Mouse (Mus musculus): Measurements from ENCODE around the gene Klk8. TPM values are rescaled to one million over a fixed set of nuclear protein-coding genes. Genes with fewer than 3 reads are reported as not detected.

Gene Klk8
- 25.3 and 55.0 TPM in 2 replicates for polyA plus RNA-seq (2012)

GRCm38 (mm10) chr7:43797333-43797769, at the start of gene Klk8:
Gene Klk8, plus strand, starts transcription at chr7:43797577.

DNA sequence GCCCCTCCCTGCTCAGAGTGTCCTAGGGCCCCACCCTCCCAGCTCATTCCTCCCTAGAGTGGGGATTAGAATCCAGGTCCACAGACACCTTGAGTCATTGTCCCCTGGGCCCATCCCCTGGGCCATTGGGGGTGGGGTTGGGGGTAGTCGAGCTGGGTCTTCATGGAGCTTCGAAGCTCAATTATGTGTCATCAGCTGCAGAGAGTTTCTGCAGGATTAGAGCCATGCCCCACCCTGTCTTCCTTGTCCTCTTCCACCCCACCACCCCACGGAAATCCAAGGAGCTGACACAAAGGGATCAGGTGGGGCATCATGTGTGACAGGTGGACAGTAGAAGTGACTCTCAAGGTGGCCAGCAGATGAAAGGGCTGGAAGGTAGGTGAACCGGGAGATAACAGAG, 28.8 kb upstream of the Klk8 start, which contains the start of gene Klk12:
TSS of gene Klk12 (plus strand) at position 301 of the 400 bp plus-strand sequence.

GRCm38 (mm10) chr7:43774364-43774763, 23.0 kb upstream of the Klk8 start, which contains the start of gene Klk11:
Gene Klk11, plus strand, starts transcription at chr7:43774604.

GRCm38 (mm10) chr7:43780746-43781145, 16.6 kb upstream of the Klk8 start, which contains the start of gene Klk10:
Gene Klk10, plus strand, starts transcription at chr7:43781035.

GRCm38 (mm10) chr7:43791591-43791990, 5.8 kb upstream of the Klk8 start, which contains the start of gene Klk9:
Gene Klk9, plus strand, starts transcription at chr7:43791891.

GRCm38 (mm10) chr7:43810994-43811393, 13.6 kb downstream of the Klk8 start, which contains the start of gene Klk7:
Gene Klk7, plus strand, starts transcription at chr7:43811294.

DNA sequence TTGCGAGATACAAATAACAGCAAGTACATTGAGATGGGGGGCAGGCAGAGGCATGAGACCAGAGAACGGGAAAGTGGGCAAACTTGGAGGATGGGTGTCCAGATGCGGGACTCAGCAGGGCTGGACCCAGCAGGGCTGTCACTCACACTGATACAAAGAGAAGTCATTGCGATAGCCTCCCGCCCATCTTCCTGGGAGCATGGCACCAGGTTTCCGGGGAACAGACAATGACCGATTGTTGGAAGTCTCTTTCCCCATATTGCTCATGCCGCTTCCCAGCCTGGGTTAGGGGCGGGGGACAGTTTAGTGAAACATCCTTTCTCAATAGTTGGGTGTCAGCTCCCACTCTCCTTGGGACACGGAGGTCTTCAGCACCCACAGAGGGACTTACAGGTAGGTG, 26.8 kb downstream of the Klk8 start, which contains the start of gene Klk6:
TSS of gene Klk6 (plus strand) at position 301 of the 400 bp plus-strand sequence.

DNA sequence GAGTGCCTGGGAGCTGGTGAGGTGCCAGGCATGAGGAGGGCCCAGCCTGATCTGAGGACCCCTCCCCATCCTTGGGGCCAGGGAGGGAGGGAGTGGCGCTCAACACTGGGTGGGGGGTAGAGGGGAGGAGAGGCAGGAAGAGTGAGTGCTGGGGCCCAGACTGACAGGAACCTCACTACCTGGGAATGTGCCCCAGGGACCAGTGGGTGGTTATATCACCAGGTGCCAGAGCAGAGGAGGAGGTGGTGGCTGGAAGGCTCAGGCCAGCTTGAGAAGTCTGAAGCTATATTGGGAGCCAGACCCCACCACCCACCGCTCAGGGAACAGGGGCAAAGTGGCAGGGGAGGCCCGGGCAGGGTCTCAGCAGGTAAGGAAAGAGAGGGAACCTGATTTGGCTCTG, 44.3 kb downstream of the Klk8 start, which contains the start of gene Klk5:
TSS of gene Klk5 (plus strand) at position 271 of the 400 bp plus-strand sequence.

Other genes starting within 250 kb of the Klk8 start
- gene Zfp658, start 235.3 kb upstream of the Klk8 start, polyA plus RNA-seq (2012): 0.25 and 0.46 TPM in 2 replicates
- gene Zfp719, start 218.0 kb upstream of the Klk8 start, polyA plus RNA-seq (2012): 0.04 and 0.14 TPM in 2 replicates
- gene Zfp819, start 190.4 kb upstream of the Klk8 start, polyA plus RNA-seq (2012): not detected in 2 replicates
- gene Ceacam18, start 162.9 kb upstream of the Klk8 start, polyA plus RNA-seq (2012): not detected in 2 replicates
- 0.99 and 3.2 TPM in 2 replicates for gene Siglece, start 137.4 kb upstream of the Klk8 start, polyA plus RNA-seq (2012)
- 18.6 and 19.4 TPM in 2 replicates for gene Ctu1, start 125.6 kb upstream of the Klk8 start, polyA plus RNA-seq (2012)
- not detected in 2 replicates for gene Klk14, start 107.2 kb upstream of the Klk8 start, polyA plus RNA-seq (2012)
- not detected in 2 replicates for gene Klk13, start 85.0 kb upstream of the Klk8 start, polyA plus RNA-seq (2012)
- not detected in 2 replicates for gene Klk12, start 28.7 kb upstream of the Klk8 start, polyA plus RNA-seq (2012)
- gene Klk11, start 23.0 kb upstream of the Klk8 start, polyA plus RNA-seq (2012): not detected in 2 replicates
- 0.06 TPM in 1 of 2 replicates, not detected in the other for gene Klk10, start 16.5 kb upstream of the Klk8 start, polyA plus RNA-seq (2012)
- not detected in 2 replicates for gene Klk9, start 5.7 kb upstream of the Klk8 start, polyA plus RNA-seq (2012)
- not detected in 2 replicates for gene Klk7, start 13.7 kb downstream of the Klk8 start, polyA plus RNA-seq (2012)
- not detected in 2 replicates for gene Klk6, start 26.9 kb downstream of the Klk8 start, polyA plus RNA-seq (2012)
- gene Klk5, start 44.4 kb downstream of the Klk8 start, polyA plus RNA-seq (2012): not detected in 2 replicates
- gene Klk4, start 83.6 kb downstream of the Klk8 start, polyA plus RNA-seq (2012): not detected in 2 replicates
- gene Klk15, start 136.2 kb downstream of the Klk8 start, polyA plus RNA-seq (2012): not detected in 2 replicates
- not detected in 2 replicates for gene Klk1b8, start 153.1 kb downstream of the Klk8 start, polyA plus RNA-seq (2012)
- gene Klk1b1, start 169.2 kb downstream of the Klk8 start, polyA plus RNA-seq (2012): not detected in 2 replicates
- not detected in 2 replicates for gene Klk1b9, start 178.5 kb downstream of the Klk8 start, polyA plus RNA-seq (2012)
- gene Klk1b11, start 198.3 kb downstream of the Klk8 start, polyA plus RNA-seq (2012): 0.15 TPM in 1 of 2 replicates, not detected in the other
- gene Klk1b26, start 214.6 kb downstream of the Klk8 start, polyA plus RNA-seq (2012): not detected in 2 replicates

Measured in megakaryocyte-erythroid progenitor cell, adult 5 weeks (primary cell).